Mouse (Mus musculus) CH12.LX (cell line): ENCODE data around the gene Ace. TPM values are rescaled to one million over a fixed set of nuclear protein-coding genes. Genes with fewer than 3 reads are reported as not detected.

ENCODE experiments used
- DNase-seq: peaks from one replicate; pipeline ENCODE4 v3.0.0-alpha.2; 2013; ENCODE audit errors: extremely low read depth
- H3K27ac ChIP-seq: 2 replicates; pipeline ENCODE4 v1.5.1; 2012; ENCODE audit warnings: low read depth, mild to moderate bottlenecking, control low read depth, moderate library complexity; ENCODE audit not compliant: insufficient read depth
- H3K27me3 ChIP-seq: replicated peaks from 2 replicates; pipeline ENCODE3; 2012; ENCODE audit warnings: inconsistent platforms
- H3K36me3 ChIP-seq, 2 experiments: replicated peaks in 1 of 2; 2 replicates each; pipeline versions ENCODE3 to v1.6.1; 2012; ENCODE audit warnings: inconsistent platforms in 1 of 2, low read length in 1 of 2, mild to moderate bottlenecking in 1 of 2, mixed read lengths in 1 of 2, moderate library complexity in 1 of 2; ENCODE audit not compliant: control insufficient read depth in 1 of 2, insufficient read depth in 1 of 2
- H3K4me1 ChIP-seq, 2 experiments: 2 replicates each; pipeline ENCODE4 v1.6.1; 2012; ENCODE audit warnings: inconsistent platforms in 1 of 2, moderate library complexity in 1 of 2; ENCODE audit not compliant: insufficient read depth in 2 of 2, control insufficient read depth in 1 of 2
- H3K4me2 ChIP-seq: 2 replicates; pipeline ENCODE4 v1.6.1; 2012; ENCODE audit warnings: low read depth, mild to moderate bottlenecking, control low read depth; ENCODE audit not compliant: poor library complexity, insufficient read depth, severe bottlenecking
- H3K4me3 ChIP-seq, 3 experiments: fragments of 150-350 bp in 1 of 3; sonication (generic) in 1 of 3; replicated peaks in 1 of 3; 2 replicates each; pipeline versions ENCODE3 to v1.5.1; 2011 to 2012; ENCODE audit warnings: low read depth in 2 of 3, low read length in 2 of 3, mild to moderate bottlenecking in 2 of 3, moderate library complexity in 2 of 3, control low read depth in 1 of 3, improper control_type of control experiment in 1 of 3, inconsistent platforms in 1 of 3, mixed read lengths in 1 of 3; ENCODE audit not compliant: poor library complexity in 1 of 3
- H3K79me2 ChIP-seq: replicated peaks from 2 replicates; pipeline ENCODE4 v1.6.1; 2012; ENCODE audit warnings: mild to moderate bottlenecking, moderate library complexity; ENCODE audit not compliant: control insufficient read depth, poor library complexity, insufficient read depth, severe bottlenecking; ENCODE audit errors: extremely low read depth
- H3K9ac ChIP-seq: 2 replicates; pipeline ENCODE4 v1.6.1; 2012; ENCODE audit warnings: low read depth, mild to moderate bottlenecking, control low read depth, moderate library complexity; ENCODE audit not compliant: insufficient read depth
- H3K9me3 ChIP-seq: replicated peaks from 2 replicates; pipeline ENCODE3; 2012; ENCODE audit warnings: low read length, inconsistent platforms, mixed read lengths
- CHD2 ChIP-seq: IDR thresholded peaks from 2 replicates; pipeline ENCODE4 v1.6.1; 2011; ENCODE audit warnings: low read length, improper control_type of control experiment
- CTCF ChIP-seq, 2 experiments: IDR thresholded peaks in 1 of 2; conservative IDR thresholded peaks in 1 of 2; 2 replicates each; pipeline ENCODE4 v1.5.1; 2011 to 2012; ENCODE audit warnings: low read depth in 2 of 2, low read length in 2 of 2, improper control_type of control experiment in 1 of 2, inconsistent platforms in 1 of 2, mild to moderate bottlenecking in 1 of 2, moderate library complexity in 1 of 2
- E2F4 ChIP-seq: IDR thresholded peaks from 2 replicates; pipeline ENCODE4 v1.6.1; 2011; ENCODE audit warnings: low read depth, low read length, improper control_type of control experiment; ENCODE audit not compliant: insufficient replicate concordance
- ELF1 ChIP-seq: IDR thresholded peaks from 2 replicates; pipeline ENCODE4 v1.6.1; 2014; ENCODE audit warnings: low read depth, mild to moderate bottlenecking, inconsistent platforms, low read length, improper control_type of control experiment
- EP300 ChIP-seq: IDR thresholded peaks from 2 replicates; pipeline ENCODE4 v1.6.1; 2011; ENCODE audit warnings: low read length, improper control_type of control experiment
- ETS1 ChIP-seq: conservative IDR thresholded peaks from 2 replicates; pipeline ENCODE4 v1.6.1; 2012; ENCODE audit warnings: low read depth, mild to moderate bottlenecking, inconsistent platforms, low read length, improper control_type of control experiment, moderate library complexity
- IRF4 ChIP-seq: IDR thresholded peaks from 2 replicates; pipeline ENCODE4 v1.6.1; 2014; ENCODE audit warnings: low read depth, mild to moderate bottlenecking, inconsistent platforms, low read length, improper control_type of control experiment
- JUN ChIP-seq: IDR thresholded peaks from 2 replicates; pipeline ENCODE4 v1.6.1; 2011; ENCODE audit warnings: low read depth, mild to moderate bottlenecking, low read length, improper control_type of control experiment, moderate library complexity; ENCODE audit not compliant: insufficient read depth
- JUND ChIP-seq: conservative IDR thresholded peaks from 2 replicates; pipeline ENCODE4 v1.6.1; 2011; ENCODE audit warnings: low read depth, low read length, improper control_type of control experiment
- KAT2A ChIP-seq: IDR thresholded peaks from 2 replicates; pipeline ENCODE4 v1.6.1; 2012; ENCODE audit warnings: low read length, improper control_type of control experiment, inconsistent platforms; ENCODE audit not compliant: insufficient replicate concordance
- MAFK ChIP-seq: IDR thresholded peaks from 2 replicates; pipeline ENCODE4 v1.6.1; 2011; ENCODE audit warnings: low read length, improper control_type of control experiment; ENCODE audit not compliant: insufficient replicate concordance
- MAX ChIP-seq: IDR thresholded peaks from 2 replicates; pipeline ENCODE4 v1.6.1; 2011; ENCODE audit warnings: low read length, improper control_type of control experiment
- MAZ ChIP-seq: IDR thresholded peaks from 2 replicates; pipeline ENCODE4 v1.6.1; 2012; ENCODE audit warnings: low read depth, mild to moderate bottlenecking, inconsistent platforms, low read length, improper control_type of control experiment, moderate library complexity
- MEF2A ChIP-seq: IDR thresholded peaks from 2 replicates; pipeline ENCODE4 v1.6.1; 2014; ENCODE audit warnings: low read depth, mild to moderate bottlenecking, inconsistent platforms, low read length, improper control_type of control experiment, borderline replicate concordance
- MXI1 ChIP-seq: IDR thresholded peaks from 2 replicates; pipeline ENCODE4 v1.6.1; 2011; ENCODE audit warnings: mild to moderate bottlenecking, low read depth, low read length, improper control_type of control experiment
- MYC ChIP-seq: IDR thresholded peaks from 2 replicates; pipeline ENCODE4 v1.6.1; 2011; ENCODE audit warnings: low read depth, mild to moderate bottlenecking, improper control_type of control experiment, low read length
- NELFE ChIP-seq: IDR thresholded peaks from 2 replicates; pipeline ENCODE4 v1.6.1; 2011; ENCODE audit warnings: low read depth, low read length, improper control_type of control experiment
- NRF1 ChIP-seq: IDR thresholded peaks from 2 replicates; pipeline ENCODE4 v1.6.1; 2014; ENCODE audit warnings: low read depth, mild to moderate bottlenecking, inconsistent platforms, low read length, improper control_type of control experiment, moderate library complexity
- POLR2A ChIP-seq: IDR thresholded peaks from 2 replicates; pipeline ENCODE4 v1.6.1; 2011; ENCODE audit warnings: low read depth, mild to moderate bottlenecking, improper control_type of control experiment, low read length
- POLR2AphosphoS2 ChIP-seq: IDR thresholded peaks from 2 replicates; pipeline ENCODE4 v1.6.1; 2011; ENCODE audit warnings: low read depth, low read length, improper control_type of control experiment
- RCOR1 ChIP-seq: conservative IDR thresholded peaks from 2 replicates; pipeline ENCODE4 v1.6.1; 2012; ENCODE audit warnings: low read depth, mild to moderate bottlenecking, inconsistent platforms, low read length, improper control_type of control experiment
- SIN3A ChIP-seq: IDR thresholded peaks from 2 replicates; pipeline ENCODE4 v1.6.1; 2012; ENCODE audit warnings: low read length, improper control_type of control experiment, inconsistent platforms
- SMC3 ChIP-seq: IDR thresholded peaks from 2 replicates; pipeline ENCODE4 v1.6.1; 2011; ENCODE audit warnings: low read depth, low read length, improper control_type of control experiment
- TBP ChIP-seq: conservative IDR thresholded peaks from 2 replicates; pipeline ENCODE4 v1.6.1; 2011; ENCODE audit warnings: low read depth, low read length, improper control_type of control experiment
- TCF12 ChIP-seq: IDR thresholded peaks from 2 replicates; pipeline ENCODE4 v1.6.1; 2014; ENCODE audit warnings: low read depth, mild to moderate bottlenecking, inconsistent platforms, low read length, improper control_type of control experiment
- UBTF ChIP-seq: IDR thresholded peaks from 2 replicates; pipeline ENCODE4 v1.6.1; 2012; ENCODE audit warnings: low read depth, mild to moderate bottlenecking, inconsistent platforms, low read length, improper control_type of control experiment, moderate library complexity
- USF1 ChIP-seq: IDR thresholded peaks from 2 replicates; pipeline ENCODE4 v1.6.1; 2014; ENCODE audit warnings: low read depth, mild to moderate bottlenecking, inconsistent platforms, low read length, improper control_type of control experiment
- USF2 ChIP-seq: conservative IDR thresholded peaks from 2 replicates; pipeline ENCODE4 v1.6.1; 2011; ENCODE audit warnings: low read depth, low read length, improper control_type of control experiment
- ZC3H11A ChIP-seq: IDR thresholded peaks from 2 replicates; pipeline ENCODE4 v1.6.1; 2012; ENCODE audit warnings: low read depth, mild to moderate bottlenecking, inconsistent platforms, low read length, improper control_type of control experiment
- ZKSCAN1 ChIP-seq: IDR thresholded peaks from 2 replicates; pipeline ENCODE4 v1.6.1; 2012; ENCODE audit warnings: low read depth, inconsistent platforms, low read length, improper control_type of control experiment, borderline replicate concordance
- ZMIZ1 ChIP-seq: IDR thresholded peaks from 2 replicates; pipeline ENCODE4 v1.6.1; 2012; ENCODE audit warnings: low read depth, mild to moderate bottlenecking, inconsistent platforms, low read length, improper control_type of control experiment
- dilution Hi-C: fragments of 300-500 bp; cut with MboI; formaldehyde crosslinking; loops from 2 replicates; pipeline ENCODE4 v1.14.3; 2020; ENCODE audit warnings: low sequenced_read_pairs; ENCODE audit not compliant: extremely low pct_unique_long_range_greater_than_20kb, extremely low pct_ligation_motif_present
- in situ Hi-C: fragments of 300-500 bp; cut with MboI; formaldehyde crosslinking; loops from 3 replicates; pipeline ENCODE4 v1.14.3; 2019; ENCODE audit warnings: low sequenced_read_pairs, low pct_ligation_motif_present, low pct_unique_long_range_greater_than_20kb, mixed read lengths
- polyA plus RNA-seq: library from polyadenylated mRNA; unstranded; fragments of >175 nt; gene quantifications from 2 replicates; pipeline ENCODE4 v1.2.1, GENCODE M21; 2012; ENCODE audit warnings: low read depth; ENCODE audit not compliant: insufficient read length
- total RNA-seq, 2 experiments: library from RNA; depleted of rRNA; stranded (reverse); fragments of 300-350 nt in 1 of 2; fragments of >200 nt in 1 of 2; gene quantifications; 2 replicates each; pipeline ENCODE4 v1.2.3; 2012 to 2014

The Ace gene
- total and polyA plus RNA-seq, 3 experiments = 0.08 TPM; not detected in 2

DNA sequence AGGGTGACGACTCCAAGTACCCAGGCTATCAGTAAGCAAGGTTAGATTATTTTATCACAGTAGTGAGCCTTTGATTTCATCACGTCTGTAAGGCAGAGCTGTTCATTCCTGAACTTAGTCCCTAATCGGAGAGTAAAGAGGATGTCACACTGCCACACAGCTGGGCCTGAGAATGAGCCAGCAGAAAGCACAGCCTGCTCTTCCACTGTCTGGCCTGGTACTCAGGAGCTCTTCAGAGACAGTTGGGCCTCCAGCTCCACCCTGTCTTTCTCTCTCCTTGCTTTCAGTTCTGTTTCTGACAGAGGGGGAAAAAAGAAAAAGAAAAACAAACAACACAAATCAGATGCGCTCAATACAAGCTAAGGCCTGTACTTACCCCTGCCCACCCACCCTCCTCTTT lies 1.5 kb upstream of the Ace start:
- Histone ChIP-seq H3K36me3 (no peaks in the 10 kb centered on the region), H3K79me2 (no peaks in the 10 kb centered on the region), H3K4me3 (no peak overlapping the region), H3K27ac (no peak overlapping the region), H3K4me1 (peaks cover 2 to 5% of the 10 kb centered on the region in 2 experiments; a peak in 2 of 4 replicates), H3K4me2 (no peak overlapping the region), H3K27me3 (peaks cover 47% of the 10 kb centered on the region), H3K9ac (no peak overlapping the region), H3K9me3 (peaks cover 2% of the 10 kb centered on the region)
- in situ Hi-C loops = no loop called here
- DNase-seq = no peak
- TF ChIP-seq CHD2 = no peak
- no peak for TF ChIP-seq USF1
- no peak for TF ChIP-seq JUN
- TF ChIP-seq SMC3 = no peak
- no peak for TF ChIP-seq TBP
- TF ChIP-seq JUND = no peak
- no peak for TF ChIP-seq IRF4
- no peak for TF ChIP-seq NRF1
- TF ChIP-seq USF2 = no peak
- no peak for TF ChIP-seq CTCF (conservative IDR thresholded peaks at IDR 0.05 in 1 of 2, IDR thresholded peaks at IDR 0.05 in 1 of 2; ENCODE audit: low read depth in 2 of 2, low read length in 2 of 2)
- no peak for TF ChIP-seq RCOR1
- no peak for TF ChIP-seq MXI1
- TF ChIP-seq UBTF = no peak
- no peak for TF ChIP-seq MEF2A
- TF ChIP-seq POLR2AphosphoS2 = no peak
- TF ChIP-seq ZMIZ1 = no peak
- no peak for TF ChIP-seq ELF1
- TF ChIP-seq POLR2A = no peak
- no peak for TF ChIP-seq MYC
- TF ChIP-seq ZKSCAN1 = no peak
- TF ChIP-seq, all 38 proteins: peak for 0
- dilution Hi-C loops = no loop called here

DNA sequence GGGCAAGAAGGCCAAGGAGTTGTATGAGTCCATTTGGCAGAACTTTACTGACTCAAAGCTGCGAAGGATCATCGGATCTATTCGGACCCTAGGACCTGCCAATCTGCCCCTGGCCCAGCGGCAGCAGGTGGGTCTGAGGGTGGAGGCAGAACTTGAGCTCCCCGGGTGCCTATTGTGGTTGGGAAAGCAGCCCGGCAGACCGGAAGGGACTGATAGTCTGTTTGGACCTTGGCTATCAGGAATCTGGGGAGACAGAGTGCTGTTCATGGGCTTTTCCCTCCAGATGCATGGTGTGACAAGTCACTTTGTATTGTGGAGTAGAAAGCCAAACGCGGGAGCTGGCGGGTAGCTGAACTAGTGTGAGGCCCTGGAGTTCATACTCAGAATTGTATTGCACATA lies 1.2 kb downstream of the Ace start:
- no peaks in the 10 kb centered on the region for H3K36me3 ChIP-seq
- H3K27me3 ChIP-seq = peaks cover 72% of the 10 kb centered on the region
- DNase-seq = no peak
- H3K4me1 ChIP-seq = peaks cover 2 to 5% of the 10 kb centered on the region in 2 experiments; a peak in 2 of 4 replicates
- in situ Hi-C loops (no loop called here), dilution Hi-C loops (no loop called here)
- H3K4me3 ChIP-seq = no peak overlapping the region
- no peak overlapping the region for H3K4me2 ChIP-seq
- peaks cover 2% of the 10 kb centered on the region for H3K9me3 ChIP-seq
- TF ChIP-seq POLR2AphosphoS2 = no peak
- TF ChIP-seq ELF1 = no peak
- TF ChIP-seq E2F4 = no peak
- no peak for TF ChIP-seq MAZ
- TF ChIP-seq MEF2A = no peak
- no peak for TF ChIP-seq NRF1
- TF ChIP-seq NELFE = no peak
- no peak for TF ChIP-seq KAT2A
- TF ChIP-seq SIN3A = no peak
- no peak for TF ChIP-seq CTCF (conservative IDR thresholded peaks at IDR 0.05 in 1 of 2, IDR thresholded peaks at IDR 0.05 in 1 of 2; ENCODE audit: low read depth in 2 of 2, low read length in 2 of 2)
- TF ChIP-seq MAX = no peak
- TF ChIP-seq EP300 = no peak
- TF ChIP-seq ETS1 = no peak
- TF ChIP-seq RCOR1 = no peak
- no peak for TF ChIP-seq TCF12
- no peak for TF ChIP-seq POLR2A
- no peak for TF ChIP-seq ZC3H11A
- no peak for TF ChIP-seq MAFK
- no peak for TF ChIP-seq IRF4
- no peaks in the 10 kb centered on the region for H3K79me2 ChIP-seq
- H3K9ac ChIP-seq = no peak overlapping the region
- H3K27ac ChIP-seq = no peak overlapping the region
